Comparison of ENCODE assay signal across 10 mouse cellular contexts in genomic region chr9:107723292-107723691, GRCm38 (mm10). TPM values are rescaled to one million over a fixed set of nuclear protein-coding genes. Genes with fewer than 3 reads are reported as not detected.
DNase-seq lines count a peak whose midpoint lies in the region; ATAC-seq and TF ChIP-seq lines count a peak whose summit lies in the region.
"Had no signal": no experiment of that assay in that cellular context is flagged by ENCODE, and none has a peak within 500 bp of the region (broad histone marks: within the 10 kb centered on the region; RNA-seq: fewer than 3 reads in every experiment).

No protein-coding gene starts in this region.

- H3K9me3 ChIP-seq in neural tube, embryonic 11.5 days (ENCODE audit: control insufficient read depth, low read length) = no peaks in the 10 kb centered on the region
- H3K9me3 ChIP-seq in limb, embryonic 11.5 days (ENCODE audit: control insufficient read depth, low read length) = no peaks in the 10 kb centered on the region
- H3K9me3 ChIP-seq in stomach, embryonic 15.5 days = no peaks in the 10 kb centered on the region

- 29% methylated on average over 6 of the region's 6 CpGs for WGBS in neural tube, embryonic 11.5 days
- WGBS in limb, embryonic 11.5 days = 17% methylated on average over 6 of the region's 6 CpGs
- WGBS in stomach, embryonic 15.5 days = 33% methylated on average over 6 of the region's 6 CpGs

- ATAC-seq in neural tube, embryonic 11.5 days (ENCODE audit: insufficient read depth, low FRiP score, low TSS enrichment) = no peak
- peak; percentile 24 for ATAC-seq in limb, embryonic 11.5 days (ENCODE audit: insufficient number of reproducible peaks, low FRiP score, low TSS enrichment, low read depth)
- ATAC-seq in stomach, embryonic 15.5 days (ENCODE audit: insufficient read depth, low FRiP score, low read depth) = peak; percentile 74

- H3K27me3 ChIP-seq in neural tube, embryonic 11.5 days (ENCODE audit: control insufficient read depth, insufficient read depth, low read length) = no peaks in the 10 kb centered on the region
- H3K27me3 ChIP-seq in limb, embryonic 11.5 days (ENCODE audit: control insufficient read depth, insufficient read depth, low read length) = no peaks in the 10 kb centered on the region
- no peaks in the 10 kb centered on the region for H3K27me3 ChIP-seq in stomach, embryonic 15.5 days (replicated peaks)

- no peak overlapping the region for H3K9ac ChIP-seq in neural tube, embryonic 11.5 days (ENCODE audit: low read length)
- no peak overlapping the region for H3K9ac ChIP-seq in limb, embryonic 11.5 days (ENCODE audit: low read length)
- H3K9ac ChIP-seq in stomach, embryonic 15.5 days = no peak overlapping the region

- H3K4me2 ChIP-seq in neural tube, embryonic 11.5 days (ENCODE audit: low read depth) = no peak overlapping the region
- H3K4me2 ChIP-seq in limb, embryonic 11.5 days (ENCODE audit: low read depth, severe bottlenecking) = peak overlapping the region; percentile 38; the same call in 1 of the 2 replicates
- peak overlapping the region; percentile 44 for H3K4me2 ChIP-seq in stomach, embryonic 15.5 days

- DNase-seq in gastrocnemius, adult 2 months = no peak
- no peak for DNase-seq in gastrocnemius, postnatal 14 days
- no peak for DNase-seq in neural tube, embryonic 11.5 days (ENCODE audit: low spot score)
- DNase-seq in neural tube, embryonic 10.5 days (ENCODE audit: extremely low spot score, low spot score) = no peak
- peak; percentile 49 for DNase-seq in limb, embryonic 11.5 days (ENCODE audit: low spot score)
- no peak for DNase-seq in frontal cortex, postnatal 14 days (ENCODE audit: low spot score in 2 of 2)
- DNase-seq in B cell, adult 2 months = no peak

- TF ChIP-seq CTCF in gastrocnemius, adult 2 months (IDR thresholded peaks at IDR 0.05) = no peak

- H3K4me3 ChIP-seq in gastrocnemius, adult 2 months = no peak overlapping the region
- H3K4me3 ChIP-seq in neural tube, embryonic 11.5 days (ENCODE audit: low read depth, low read length) = no peak overlapping the region
- H3K4me3 ChIP-seq in limb, embryonic 11.5 days (ENCODE audit: low read depth, low read length) = no peak overlapping the region
- H3K4me3 ChIP-seq in stomach, embryonic 15.5 days (replicated peaks) = no peak overlapping the region

- H3K27ac ChIP-seq in gastrocnemius, adult 2 months = peak overlapping the region; percentile 73
- H3K27ac ChIP-seq in neural tube, embryonic 11.5 days (ENCODE audit: low read depth, low read length) = peak overlapping the region; percentile 37
- peak overlapping the region; percentile 57 for H3K27ac ChIP-seq in limb, embryonic 11.5 days (replicated peaks; ENCODE audit: low read depth, low read length)
- peak overlapping the region; percentile 80 for H3K27ac ChIP-seq in stomach, embryonic 15.5 days

- intact Hi-C loops in gastrocnemius, adult 2 months (cut with DNase I) = no loop called here
- intact Hi-C loops in gastrocnemius, postnatal 14 days (cut with DNase I; ENCODE audit: low total_unique reads) = no loop called here

- peaks cover 21% of the 10 kb centered on the region for H3K4me1 ChIP-seq in neural tube, embryonic 11.5 days (ENCODE audit: control insufficient read depth, insufficient read depth, low read length)
- H3K4me1 ChIP-seq in limb, embryonic 11.5 days (ENCODE audit: control insufficient read depth, insufficient read depth, low read length) = peaks cover 48% of the 10 kb centered on the region
- H3K4me1 ChIP-seq in stomach, embryonic 15.5 days = peaks cover 41% of the 10 kb centered on the region

- no peaks in the 10 kb centered on the region for H3K36me3 ChIP-seq in neural tube, embryonic 11.5 days (ENCODE audit: control insufficient read depth, insufficient read depth, low read length)
- H3K36me3 ChIP-seq in limb, embryonic 11.5 days (ENCODE audit: control insufficient read depth, insufficient read depth, low read length) = no peaks in the 10 kb centered on the region
- no peaks in the 10 kb centered on the region for H3K36me3 ChIP-seq in stomach, embryonic 15.5 days

RNA-seq across cellular contexts. Expression of gene Sema3f, which starts 13.0 kb away (rescaled TPM):
- total RNA-seq in gastrocnemius, adult 2 months (2021) = 1 to 10 TPM; 6.3 to 9.2 TPM
- 10 to 100 TPM in 1 of 2 experiments, 1 to 10 TPM in 1; 8.4 to 10.6 TPM for total RNA-seq in gastrocnemius, postnatal 14 days (2021)
- polyA plus RNA-seq in neural tube, embryonic 11.5 days (2014; fragmentation: Nextera tagmentation; extraction: Ambion mirVana) = 15.3 and 17.0 TPM in 2 replicates
- 27.4 and 32.5 TPM in 2 replicates for polyA plus RNA-seq in limb, embryonic 11.5 days (2014; fragmentation: Nextera tagmentation; extraction: Ambion mirVana)
- polyA plus RNA-seq in stomach, embryonic 15.5 days (2015; fragmentation: Nextera tagmentation; extraction: Ambion mirVana) = 19.7 and 21.3 TPM in 2 replicates

RNA-seq across cellular contexts. Expression of gene Gnat1, which starts 43.8 kb away (rescaled TPM):
- not detected for total RNA-seq in gastrocnemius, adult 2 months (2021)
- total RNA-seq in gastrocnemius, postnatal 14 days (2021) = not detected
- 1.9 and 2.4 TPM in 2 replicates for polyA plus RNA-seq in neural tube, embryonic 11.5 days (2014; fragmentation: Nextera tagmentation; extraction: Ambion mirVana)
- 1.7 and 1.8 TPM in 2 replicates for polyA plus RNA-seq in limb, embryonic 11.5 days (2014; fragmentation: Nextera tagmentation; extraction: Ambion mirVana)
- 1.1 and 1.9 TPM in 2 replicates for polyA plus RNA-seq in stomach, embryonic 15.5 days (2015; fragmentation: Nextera tagmentation; extraction: Ambion mirVana)
- total RNA-seq: megakaryocyte-erythroid progenitor cell, adult 5-6 weeks had no signal
- polyA plus RNA-seq: spleen, adult 2 months had no signal

RNA-seq across cellular contexts. Expression of gene Rbm5, which starts 47.5 kb away (rescaled TPM):
- 10 to 100 TPM; 46.4 to 49.6 TPM for total RNA-seq in gastrocnemius, adult 2 months (2021)
- 10 to 100 TPM; 30.9 to 40.5 TPM for total RNA-seq in gastrocnemius, postnatal 14 days (2021)
- 196 and 197 TPM in 2 replicates for polyA plus RNA-seq in neural tube, embryonic 11.5 days (2014; fragmentation: Nextera tagmentation; extraction: Ambion mirVana)
- polyA plus RNA-seq in limb, embryonic 11.5 days (2014; fragmentation: Nextera tagmentation; extraction: Ambion mirVana) = 179 and 195 TPM in 2 replicates
- 182 and 185 TPM in 2 replicates for polyA plus RNA-seq in stomach, embryonic 15.5 days (2015; fragmentation: Nextera tagmentation; extraction: Ambion mirVana)

RNA-seq across cellular contexts. Expression of gene Slc38a3, which starts 54.0 kb away (rescaled TPM):
- 10 to 100 TPM; 60.8 to 94.7 TPM for total RNA-seq in gastrocnemius, adult 2 months (2021)
- total RNA-seq in gastrocnemius, postnatal 14 days (2021) = 10 to 100 TPM; 29.8 to 57.1 TPM
- polyA plus RNA-seq in neural tube, embryonic 11.5 days (2014; fragmentation: Nextera tagmentation; extraction: Ambion mirVana) = 6.8 and 7.2 TPM in 2 replicates
- 3.4 and 4.1 TPM in 2 replicates for polyA plus RNA-seq in limb, embryonic 11.5 days (2014; fragmentation: Nextera tagmentation; extraction: Ambion mirVana)
- polyA plus RNA-seq in stomach, embryonic 15.5 days (2015; fragmentation: Nextera tagmentation; extraction: Ambion mirVana) = 19.5 and 28.6 TPM in 2 replicates
- total RNA-seq: megakaryocyte-erythroid progenitor cell, adult 5-6 weeks had no signal
